Mouse (Mus musculus) left cerebral cortex, adult 11 months (tissue): Measurements from ENCODE around the gene Adgrb2.

ENCODE experiments used
- DNase-seq: peaks from one replicate; pipeline ENCODE4 v3.0.0; 2022; ENCODE audit warnings: low spot score

Adgrb2 gene

DNA sequence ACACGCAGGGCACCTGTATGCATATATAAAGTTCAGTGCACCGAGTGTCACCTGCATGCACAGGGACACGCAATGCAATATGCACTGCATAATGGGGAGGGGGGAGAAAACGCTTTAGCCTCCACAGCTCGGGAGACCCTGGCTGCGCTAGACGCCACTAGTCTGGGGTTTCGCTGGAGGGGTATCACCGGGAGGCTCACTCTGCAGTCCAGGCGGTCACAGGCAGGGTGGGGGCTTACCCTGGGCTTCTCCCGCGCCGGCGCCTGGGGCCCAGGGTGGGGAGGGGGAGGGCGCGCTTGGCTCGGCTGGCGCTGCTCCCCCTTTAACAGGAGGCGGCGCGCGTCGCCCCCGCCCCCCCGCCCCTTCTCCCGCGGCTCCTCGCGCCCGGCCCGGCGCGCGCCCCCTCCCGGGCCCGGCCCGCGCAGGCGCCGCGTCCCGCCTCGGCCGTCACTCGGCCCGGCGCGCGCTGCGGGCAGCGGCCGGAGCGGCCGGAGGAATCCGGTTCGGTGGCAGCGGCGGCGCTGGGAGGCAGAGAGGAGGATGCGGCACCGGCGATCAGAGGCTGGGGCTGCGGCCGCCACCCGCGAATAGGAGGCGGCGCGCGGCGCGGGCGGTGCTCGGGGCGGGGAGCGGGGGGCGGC, at the start of gene Adgrb2:
Adgrb2 (plus strand) TSS at position 450 of the 641 bp plus-strand sequence.
- DNase-seq: no peak

DNA sequence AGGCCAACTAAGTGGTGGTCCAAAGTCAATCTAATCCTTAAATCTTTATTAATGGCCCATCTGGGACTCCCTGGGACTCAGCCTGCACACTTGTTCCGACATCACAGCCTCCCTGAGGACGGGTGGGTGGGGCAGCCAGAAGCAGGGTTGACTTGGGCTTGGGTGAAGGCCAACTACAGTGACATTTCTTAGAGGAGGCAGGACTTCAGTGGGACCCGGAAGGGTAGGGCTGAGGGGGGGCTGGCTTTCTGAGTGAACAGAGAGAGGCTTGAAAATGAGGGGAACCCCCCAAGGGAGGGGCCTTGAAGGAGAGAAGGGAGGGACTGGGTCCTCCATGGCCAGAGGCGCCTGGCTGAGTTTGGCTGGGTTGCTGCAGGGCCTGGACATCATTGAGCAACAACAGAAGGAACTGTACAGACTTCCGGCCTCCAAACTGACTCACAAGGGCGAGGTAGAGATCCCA, 33.3 kb upstream of the Adgrb2 start:
- DNase-seq: no peak

DNA sequence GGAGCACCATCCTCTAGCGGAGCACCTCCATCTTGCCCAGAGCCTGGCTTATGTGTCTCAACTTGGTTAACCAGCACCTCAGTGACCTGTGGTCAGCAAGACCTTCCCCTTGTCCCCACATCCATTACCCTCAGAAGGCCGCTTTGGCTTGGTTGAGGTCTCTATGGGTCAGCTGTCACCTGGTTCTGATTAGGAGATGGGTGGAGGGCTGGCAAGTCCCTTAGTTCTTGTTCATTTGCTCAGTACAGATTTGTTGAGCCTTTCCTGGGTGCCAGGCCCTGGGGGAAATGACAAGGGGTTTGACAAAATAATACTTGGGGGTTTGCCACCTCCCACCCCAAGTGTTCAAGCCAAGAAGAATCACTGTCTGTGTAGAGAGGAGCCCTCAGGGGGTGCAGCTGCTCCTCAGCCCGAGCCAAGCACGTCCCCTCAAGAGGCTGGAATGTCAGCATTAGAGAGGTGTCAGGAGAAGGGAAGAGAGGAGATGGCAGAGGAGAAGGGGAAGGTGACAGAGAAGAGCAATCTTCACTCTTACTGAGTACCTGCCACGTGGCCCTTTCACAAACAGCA, 32.3 kb upstream of the Adgrb2 start:
- DNase-seq: no peak

DNA sequence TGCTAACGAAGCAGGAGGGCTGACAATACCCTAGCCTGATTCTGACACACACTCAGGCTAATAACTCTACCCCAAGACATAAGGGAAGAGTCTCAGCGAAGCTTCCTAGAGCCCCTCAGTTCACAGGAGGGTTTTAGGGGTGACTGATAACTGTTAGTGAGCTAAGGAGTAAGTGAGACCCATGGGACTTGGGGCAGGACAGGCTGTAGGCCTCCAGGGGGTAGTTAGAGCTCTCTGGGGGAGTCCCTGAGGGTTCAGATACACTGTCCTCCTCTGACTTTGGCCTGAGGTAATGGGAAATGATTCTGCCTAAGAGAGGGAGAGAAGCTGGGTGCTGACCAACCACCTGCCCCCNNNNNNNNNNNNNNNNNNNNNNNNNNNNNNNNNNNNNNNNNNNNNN, 30.1 kb upstream of the Adgrb2 start:
- DNase-seq: no peak

DNA sequence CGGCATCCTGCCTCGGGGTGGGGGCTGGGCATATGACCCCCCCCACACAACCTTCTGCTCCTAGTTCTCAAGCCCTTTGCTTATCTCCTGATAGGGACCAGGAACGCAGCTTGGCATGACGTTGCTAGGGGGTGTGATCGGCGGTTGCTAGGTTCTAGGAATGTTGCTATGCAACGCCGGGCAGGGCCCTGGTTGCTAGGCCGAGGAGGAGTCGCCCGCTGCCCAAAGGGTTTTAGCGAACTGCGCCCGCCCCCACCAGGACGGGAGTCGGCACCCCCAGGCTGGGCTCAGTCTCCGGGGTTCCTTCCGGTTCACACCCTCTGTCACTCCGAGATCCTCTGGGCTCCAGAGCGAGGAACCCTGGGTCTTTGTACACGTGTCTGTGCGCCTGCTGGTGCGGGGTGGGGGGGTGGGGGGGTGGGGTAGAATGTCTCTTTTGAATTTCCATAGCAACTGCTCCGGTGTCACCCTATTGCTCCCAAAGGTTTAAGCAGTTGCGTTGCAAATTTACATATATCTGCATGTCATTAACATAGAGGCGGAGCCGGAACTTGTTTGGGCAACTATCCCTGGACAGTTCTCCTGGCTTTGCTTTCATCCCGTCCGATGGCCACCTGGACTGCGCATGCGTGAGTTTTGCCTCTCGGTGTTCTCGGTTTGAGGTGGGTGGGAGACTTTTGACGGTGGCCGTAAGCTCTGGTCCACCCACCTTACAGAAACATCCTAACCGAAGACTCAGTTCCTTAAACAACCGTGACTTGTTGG, 24.3 kb upstream of the Adgrb2 start:
- DNase-seq: peak; percentile 79

DNA sequence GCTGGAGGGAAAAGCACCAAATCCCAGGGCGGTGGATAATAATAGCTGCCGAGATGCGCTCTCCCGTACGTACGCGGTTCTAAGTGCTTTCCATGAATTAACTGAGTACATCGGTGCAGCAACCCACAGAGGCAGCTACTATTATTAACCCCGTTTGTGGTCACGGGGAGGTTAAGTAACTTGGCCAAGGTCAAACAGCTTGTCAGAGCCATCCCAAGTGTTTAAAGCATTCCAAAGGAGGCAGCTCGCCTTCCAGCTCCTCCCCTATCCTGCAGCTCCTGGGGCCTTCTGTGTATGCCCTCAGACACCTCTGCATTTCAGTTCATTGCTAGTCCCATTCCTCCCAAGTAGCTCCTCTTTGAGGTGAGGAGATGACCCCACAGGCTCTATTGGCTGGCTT, 19.4 kb upstream of the Adgrb2 start:
- DNase-seq: no peak

DNA sequence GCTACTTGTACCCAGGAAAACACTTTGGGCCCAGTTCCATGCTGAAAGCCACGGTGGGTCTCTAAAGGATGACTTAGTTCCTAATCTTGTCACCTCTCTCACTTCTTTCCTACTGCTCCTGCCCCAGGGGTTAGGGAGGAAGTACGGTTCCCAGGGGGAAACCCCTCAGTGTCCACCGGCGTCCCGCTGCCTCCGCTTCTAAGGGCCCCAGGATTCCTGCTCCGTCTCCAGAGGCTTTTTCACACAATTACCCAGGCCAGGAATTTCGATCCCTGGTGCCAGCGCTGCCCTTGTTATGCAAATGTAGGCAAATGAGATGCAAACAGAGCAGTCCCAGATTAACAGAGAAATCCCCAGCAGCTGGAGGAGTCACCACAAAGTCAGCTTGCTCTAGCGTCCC, 18.5 kb upstream of the Adgrb2 start:
- DNase-seq: no peak

DNA sequence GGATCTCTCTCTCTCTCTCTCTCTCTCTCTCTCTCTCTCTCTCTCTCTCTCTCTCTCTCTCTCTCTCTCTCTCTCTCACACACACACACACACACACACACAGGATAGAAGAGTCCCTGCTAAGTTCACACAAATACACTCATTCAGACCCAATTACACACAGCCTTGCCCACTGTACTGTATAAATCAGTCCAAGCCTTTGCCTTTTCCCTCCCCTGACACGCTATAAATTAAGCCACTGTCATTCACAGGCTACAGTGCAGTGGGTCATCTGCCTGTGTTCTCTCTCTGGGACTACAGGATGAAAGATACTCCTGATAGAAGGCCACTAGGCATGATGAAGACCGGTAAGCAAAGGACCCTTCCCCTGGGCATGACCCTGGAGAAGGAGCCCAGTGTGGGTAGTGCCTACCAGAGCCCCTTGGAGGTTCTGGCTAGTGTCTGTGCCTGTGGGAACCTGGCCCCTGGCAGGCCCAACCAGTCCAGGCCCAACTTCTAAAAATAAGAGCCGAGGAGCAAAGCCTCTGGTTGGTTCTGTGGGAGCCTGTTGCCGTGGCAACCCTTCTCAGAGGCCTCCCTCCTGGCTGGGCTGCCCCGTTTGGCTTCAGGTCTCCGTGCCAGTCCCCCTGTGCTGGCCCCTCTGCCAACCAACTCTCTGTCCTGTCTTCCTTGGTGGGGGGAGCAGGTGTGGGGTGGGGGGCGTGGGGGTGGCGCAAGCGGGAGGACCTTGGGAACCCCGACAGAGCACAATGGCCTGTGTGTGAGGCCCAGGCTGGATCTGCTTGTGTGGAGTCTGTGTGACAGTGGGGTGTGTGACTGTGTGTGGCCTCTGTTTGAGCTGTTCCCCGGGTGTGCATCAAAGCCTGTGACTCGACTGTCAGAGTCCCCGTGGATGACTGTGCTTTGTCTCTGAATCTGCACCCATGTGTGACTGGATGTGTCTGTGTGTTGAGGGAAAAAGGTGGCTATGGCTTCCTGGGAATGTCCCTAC, 17.4 kb upstream of the Adgrb2 start:
- peak; percentile 67 for DNase-seq

DNA sequence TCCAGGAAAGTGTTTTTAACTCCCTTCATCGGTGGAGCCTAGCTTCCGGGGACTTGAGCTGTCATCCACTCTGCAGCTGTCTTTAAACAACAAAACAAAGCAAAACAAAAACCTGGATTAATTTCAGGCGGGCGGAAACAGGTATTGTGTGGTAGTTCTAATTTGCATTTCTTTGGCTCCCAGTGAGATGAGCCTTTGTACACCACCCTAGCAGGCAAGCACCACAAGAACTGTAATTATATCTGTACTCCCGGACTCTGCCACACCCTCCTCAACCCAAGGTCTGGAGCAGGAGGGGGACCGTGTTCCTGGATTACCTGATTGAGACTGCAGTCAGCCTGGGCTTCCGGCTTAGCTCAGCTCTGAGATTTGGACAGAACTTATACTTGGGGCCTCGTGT, 14.5 kb upstream of the Adgrb2 start:
- DNase-seq: no peak

DNA sequence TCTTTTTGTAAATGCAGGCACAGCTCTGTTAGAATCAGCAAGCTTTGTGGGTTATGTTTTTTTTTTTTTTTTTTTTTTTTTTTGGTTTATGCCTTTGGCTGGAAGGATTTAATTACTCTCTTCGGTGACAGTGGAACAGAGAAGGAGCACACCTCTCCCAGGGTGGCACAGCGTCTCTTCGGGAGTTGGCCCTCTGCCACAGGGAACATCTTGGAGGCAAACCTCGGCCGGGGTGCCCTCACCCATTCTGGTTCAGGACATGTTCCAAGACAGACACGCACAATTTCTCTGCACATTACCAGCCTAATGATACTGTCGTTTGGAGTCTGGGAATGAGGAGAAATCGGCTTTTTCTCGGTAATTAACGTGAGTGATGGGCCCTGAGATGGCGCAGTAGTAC, 13.8 kb upstream of the Adgrb2 start:
- no peak for DNase-seq

DNA sequence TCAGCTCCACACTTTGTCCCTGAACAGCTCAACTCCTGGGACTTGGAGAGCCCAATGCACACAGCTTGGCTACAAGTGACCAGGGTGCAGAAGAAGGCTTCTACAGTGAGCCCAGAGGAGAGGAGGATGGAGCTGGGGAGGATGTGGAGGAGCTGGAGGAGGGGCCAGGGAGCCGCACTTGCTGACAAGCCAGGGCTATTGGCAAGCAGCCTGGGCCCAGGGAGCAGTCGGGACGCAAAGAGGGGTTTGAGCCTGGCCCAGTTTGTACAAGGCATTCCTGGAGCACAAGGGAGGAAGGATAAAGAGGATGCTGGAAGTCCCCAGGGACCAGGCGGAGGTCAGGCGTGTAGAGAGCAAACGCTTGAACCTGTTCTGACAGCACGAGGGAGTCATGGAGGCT, 12.7 kb upstream of the Adgrb2 start:
- no peak for DNase-seq

DNA sequence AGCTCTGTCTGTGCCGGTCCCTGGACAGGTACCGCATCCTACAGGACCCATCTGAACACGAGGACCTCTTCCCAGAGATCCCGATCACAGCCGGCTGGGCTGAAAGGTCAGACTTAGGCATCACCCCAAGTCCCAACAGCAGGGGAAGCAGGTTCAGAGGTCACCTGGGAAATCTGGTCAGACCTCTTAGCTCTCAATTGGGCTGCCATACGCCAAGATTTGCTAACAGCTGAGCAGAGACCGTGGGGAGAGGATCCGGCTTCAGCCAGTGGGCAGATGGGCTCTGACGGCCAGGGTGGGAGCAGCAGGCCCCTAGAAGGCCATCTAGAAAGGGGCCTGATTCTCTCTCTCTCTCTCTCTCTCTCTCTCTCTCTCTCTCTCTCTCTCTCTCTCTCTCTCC, 10.4 kb upstream of the Adgrb2 start:
- no peak for DNase-seq

DNA sequence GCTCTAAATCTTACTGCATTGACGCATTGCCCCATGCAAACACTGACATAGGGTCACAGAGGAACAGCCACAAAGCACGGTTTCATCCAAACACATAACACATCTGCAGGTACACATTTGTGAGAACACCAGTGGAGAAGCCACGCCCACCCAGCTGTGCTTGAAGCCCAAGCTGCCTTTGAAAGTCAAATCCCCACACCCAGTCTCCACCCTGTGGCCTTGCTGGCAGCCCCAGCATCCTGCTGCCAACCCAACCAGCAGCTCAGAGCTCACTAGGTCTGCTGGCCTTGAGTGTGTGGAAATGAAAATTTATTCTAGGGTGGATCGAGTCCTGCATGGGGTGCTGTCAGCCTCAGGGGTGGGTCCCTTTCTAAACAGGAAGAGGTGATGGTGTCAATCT, 7.4 kb upstream of the Adgrb2 start:
- DNase-seq: no peak

DNA sequence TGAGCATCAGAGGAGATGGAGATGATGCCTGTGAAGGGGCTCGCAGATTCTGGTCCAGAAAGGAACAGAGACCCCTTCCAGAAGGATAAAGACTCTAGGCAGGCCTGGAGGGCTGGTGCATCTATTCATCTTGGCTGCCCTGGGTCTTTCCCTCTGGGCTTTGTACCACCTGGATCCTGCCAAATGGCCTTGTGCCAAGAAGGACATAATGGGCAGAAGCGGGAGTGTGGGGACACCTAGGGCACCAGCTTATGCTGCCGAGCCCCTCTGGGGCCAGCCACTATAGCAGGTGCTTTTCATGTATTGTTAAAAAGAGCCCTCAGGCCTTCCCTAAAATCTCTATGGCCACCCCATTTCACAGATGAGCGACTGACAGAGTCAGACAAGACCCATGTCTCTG, 6.4 kb upstream of the Adgrb2 start:
- no peak for DNase-seq

DNA sequence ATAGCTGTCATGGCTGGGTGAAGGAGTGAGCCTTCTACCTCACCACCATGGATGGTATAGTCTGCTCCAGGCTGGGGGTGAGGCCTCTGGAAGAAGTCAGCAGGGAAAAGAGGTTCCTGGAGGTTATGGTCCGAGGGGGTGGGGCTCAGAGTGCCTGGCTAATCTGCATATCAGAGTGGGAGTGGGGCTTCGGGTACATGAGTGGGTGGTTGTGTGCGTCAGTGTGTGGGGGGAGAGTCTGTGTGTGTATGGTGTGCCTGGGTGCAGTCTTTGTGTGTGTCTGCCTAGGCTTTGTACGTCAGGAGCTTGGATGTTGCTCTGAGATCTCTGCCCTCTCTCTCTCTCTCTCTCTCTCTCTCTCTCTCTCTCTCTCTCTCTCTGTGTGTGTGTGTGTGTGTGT, 5.7 kb upstream of the Adgrb2 start:
- DNase-seq: no peak

DNA sequence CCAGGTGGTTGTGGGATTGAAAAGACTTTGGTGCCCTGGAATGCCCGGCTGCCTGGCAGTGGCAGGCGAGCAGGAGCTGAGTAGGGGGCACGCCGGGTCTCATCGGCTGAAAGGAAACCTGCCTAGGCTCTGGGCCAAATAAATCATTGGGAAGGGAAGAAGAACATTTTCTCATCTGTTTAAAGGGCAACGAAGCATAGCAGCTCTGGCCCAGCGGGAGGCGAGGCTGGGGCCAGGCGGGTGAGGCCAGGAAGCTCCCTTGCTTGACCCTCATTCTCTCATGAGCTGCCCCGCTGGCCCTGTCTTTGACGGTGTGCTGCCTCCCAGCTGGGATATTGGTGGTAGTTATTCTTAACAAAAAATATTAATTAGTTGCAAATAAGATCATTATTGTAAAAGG, 3.0 kb upstream of the Adgrb2 start:
- DNase-seq: no peak

DNA sequence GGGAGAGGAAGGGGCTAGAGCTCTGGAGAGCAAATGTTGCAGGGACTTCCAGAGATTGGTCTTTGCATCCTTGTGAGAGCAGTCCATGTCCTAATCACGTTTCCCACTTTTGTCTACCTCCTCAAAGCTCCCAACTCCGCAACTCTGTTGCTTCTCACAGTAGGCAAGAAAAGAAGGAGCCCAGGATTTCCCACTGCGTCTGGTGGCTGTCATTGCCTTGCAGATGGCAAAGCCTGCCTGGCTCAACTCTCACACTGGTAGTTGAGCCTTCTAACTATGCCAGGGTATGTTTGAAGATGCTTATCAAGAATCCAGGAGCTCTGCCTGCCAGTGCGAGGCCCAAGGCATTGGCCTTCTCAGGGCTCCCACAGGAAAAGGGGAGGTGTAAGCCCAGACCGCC, 1.6 kb upstream of the Adgrb2 start:
- DNase-seq: no peak

DNA sequence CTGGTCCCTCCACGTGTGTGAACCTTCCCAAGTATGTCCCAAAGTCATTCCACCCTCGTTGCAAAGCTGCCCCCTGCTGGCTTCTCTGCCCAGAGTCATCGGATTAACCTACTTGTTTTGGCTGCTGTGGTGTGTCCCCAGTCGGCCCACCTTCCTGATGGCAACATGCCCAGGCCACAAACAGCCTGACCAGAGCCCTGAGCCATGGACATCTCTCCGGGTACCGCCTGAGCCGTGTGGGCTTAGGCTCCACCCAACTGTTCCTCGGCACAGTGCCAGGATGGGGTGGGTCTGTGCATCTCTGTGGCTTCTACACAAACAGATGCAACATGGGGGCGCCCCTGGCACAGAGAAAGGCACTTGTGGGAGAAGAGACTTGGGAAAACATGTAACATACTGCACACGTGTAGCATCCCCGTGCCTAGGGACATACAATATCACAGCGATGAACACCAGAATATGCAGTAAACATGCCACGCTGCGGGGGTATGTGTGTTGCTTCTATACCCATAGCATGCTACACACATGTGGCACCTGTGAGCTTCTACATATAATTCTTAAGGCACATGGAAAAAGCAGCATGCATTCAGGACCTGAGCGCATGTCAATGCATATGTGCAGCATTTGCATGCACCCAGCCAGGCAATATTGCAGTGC, 778 bp upstream of the Adgrb2 start:
- DNase-seq: peak; percentile 77

DNA sequence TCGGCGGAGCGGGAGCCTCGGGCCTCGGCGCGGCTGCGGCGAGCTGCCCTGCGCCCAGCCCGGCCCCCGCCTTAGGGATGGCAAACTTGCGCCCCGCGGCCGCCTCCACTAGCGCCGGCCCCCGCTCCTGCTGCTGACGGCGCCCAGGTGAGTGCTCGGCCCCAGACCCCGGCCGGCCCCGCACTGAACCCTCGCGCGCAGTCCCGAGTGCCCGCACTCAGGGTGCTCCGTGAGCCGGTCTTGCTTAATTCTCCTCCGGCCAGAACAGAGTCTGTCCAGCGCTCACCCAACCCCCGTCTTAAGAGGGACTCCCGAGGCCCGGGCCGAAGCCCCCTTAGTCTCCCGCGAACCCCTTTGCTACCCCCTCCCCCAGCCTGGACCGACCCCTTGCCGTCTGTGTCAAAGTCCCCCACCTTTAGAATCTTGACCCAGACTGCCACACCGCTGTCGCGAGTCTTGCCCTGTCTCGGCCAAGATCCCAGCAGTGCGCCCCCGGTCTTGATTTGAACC, 546 bp downstream of the Adgrb2 start:
- DNase-seq: no peak

DNA sequence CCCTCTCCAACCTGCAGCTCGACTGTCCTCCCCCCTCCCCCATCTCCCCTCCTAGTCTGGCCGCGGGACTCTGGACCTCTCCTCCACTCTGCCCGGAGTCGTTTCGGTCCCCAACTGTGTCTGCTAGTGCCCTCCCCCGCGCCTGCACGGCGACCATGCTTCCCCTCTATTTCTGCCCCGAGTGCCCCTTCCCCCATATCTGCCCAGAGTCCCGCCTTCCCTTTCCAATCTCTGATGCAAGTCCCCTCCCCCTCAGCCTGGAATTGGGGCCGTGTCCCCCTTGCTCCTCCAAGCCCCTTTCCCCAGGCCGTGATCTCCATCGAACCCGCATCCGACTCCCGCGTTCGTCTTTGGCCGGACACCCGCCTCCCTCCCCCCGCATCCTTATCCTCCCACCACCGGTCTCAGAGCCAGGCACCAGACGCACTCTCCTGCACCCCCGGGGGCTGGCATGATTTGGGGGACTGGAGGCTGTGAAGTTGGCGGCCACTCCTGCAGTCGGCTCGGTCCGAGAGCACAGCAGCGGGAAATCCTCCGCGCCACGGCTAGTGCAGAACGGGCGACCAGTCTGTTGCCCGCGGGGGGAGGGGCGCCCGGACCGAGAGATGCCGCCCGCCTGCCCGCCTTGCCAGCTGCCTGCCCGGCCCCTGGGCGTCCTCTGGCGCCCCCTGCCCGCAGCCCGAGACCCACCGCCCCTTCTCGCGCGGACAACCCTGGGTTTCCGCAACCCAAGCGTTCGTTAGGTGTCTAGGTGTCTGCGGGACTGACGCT, 1.2 kb downstream of the Adgrb2 start:
- DNase-seq: no peak
